ENCODE assay signal across 28 mouse cellular contexts in the genomic region with DNA sequence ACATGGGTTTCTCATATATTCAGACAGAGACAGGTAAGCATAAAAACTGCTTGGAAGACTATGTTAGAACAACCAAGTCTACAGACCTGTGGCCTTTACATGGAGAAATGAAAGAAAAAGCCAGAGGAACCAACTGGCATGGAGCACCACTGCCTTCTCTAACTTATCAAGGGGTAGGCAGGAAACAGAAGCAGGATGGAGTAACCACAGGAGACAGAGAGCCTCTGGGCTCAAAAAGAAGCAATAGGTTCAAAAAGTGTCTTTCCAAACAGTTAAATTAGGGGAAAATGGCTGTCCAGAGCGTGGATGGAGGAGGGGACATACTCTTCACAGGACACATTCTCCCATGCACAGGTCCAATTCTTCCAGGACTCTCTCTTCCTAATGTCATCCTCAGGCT. TPM values are rescaled to one million over a fixed set of nuclear protein-coding genes. Genes with fewer than 3 reads are reported as not detected.
DNase-seq lines count a peak whose midpoint lies in the region; ATAC-seq and TF ChIP-seq lines count a peak whose summit lies in the region.
"Had no signal": no experiment of that assay in that cellular context is flagged by ENCODE, and none has a peak within 500 bp of the region (broad histone marks: within the 10 kb centered on the region; RNA-seq: fewer than 3 reads in every experiment).

No protein-coding gene starts in this region.

- H3ac ChIP-seq in myocyte (ENCODE audit: control insufficient read depth, insufficient read length): no peak overlapping the region

- H3K36me3 ChIP-seq in MEL (ENCODE audit: control insufficient read depth in 1 of 2, insufficient read depth in 2 of 2, low read length in 2 of 2): peaks cover 0 to 48% of the 10 kb centered on the region in 2 experiments; a peak in 2 of 4 replicates
- no peaks in the 10 kb centered on the region for H3K36me3 ChIP-seq in liver, postnatal 0 days (replicated peaks; ENCODE audit: insufficient read depth, low read length)
- H3K36me3 ChIP-seq in myocyte (ENCODE audit: control insufficient read depth, insufficient read depth): no peaks in the 10 kb centered on the region
- H3K36me3 ChIP-seq: embryonic facial prominence, embryonic 13.5 days; forebrain, embryonic 10.5 days; heart, embryonic 13.5 days; hindbrain, embryonic 13.5 days; kidney, embryonic 15.5 days; midbrain, embryonic 12.5 days; neural tube, embryonic 13.5 days had no signal

- peak overlapping the region; percentile 28; the same call in 1 of the 2 replicates for H3K9ac ChIP-seq in MEL (ENCODE audit: control insufficient read depth, low read depth, low read length, poor library complexity, severe bottlenecking)
- no peak overlapping the region for H3K9ac ChIP-seq in liver, postnatal 0 days (replicated peaks)
- H3K9ac ChIP-seq: embryonic facial prominence, embryonic 13.5 days; heart, embryonic 13.5 days; hindbrain, embryonic 13.5 days; kidney, embryonic 15.5 days; midbrain, embryonic 12.5 days; neural tube, embryonic 13.5 days had no signal

- no peak for TF ChIP-seq CTCF in MEL (IDR thresholded peaks at IDR 0.05 in 2 of 3, conservative IDR thresholded peaks at IDR 0.05 in 1 of 3; ENCODE audit: control insufficient read depth in 1 of 3, insufficient read depth in 1 of 3, low read depth in 2 of 3, low read length in 3 of 3, poor library complexity in 1 of 3, severe bottlenecking in 1 of 3)
- TF ChIP-seq CTCF in liver, postnatal 0 days (IDR thresholded peaks at IDR 0.05; ENCODE audit: low read depth): no peak

- TF ChIP-seq EP300 in MEL (IDR thresholded peaks at IDR 0.05; ENCODE audit: low read depth in 1 of 2, low read length in 2 of 2): peak; percentile 82 to 89
- no peak for TF ChIP-seq EP300 in liver, postnatal 0 days (IDR thresholded peaks at IDR 0.05; ENCODE audit: low read depth)

- peaks cover 37 to 41% of the 10 kb centered on the region in 2 experiments for H3K4me1 ChIP-seq in MEL (ENCODE audit: control insufficient read depth in 1 of 2, insufficient read depth in 2 of 2, low read length in 2 of 2)
- peaks cover 20% of the 10 kb centered on the region for H3K4me1 ChIP-seq in liver, postnatal 0 days (ENCODE audit: insufficient read depth)
- H3K4me1 ChIP-seq: forebrain, embryonic 10.5 days; midbrain, embryonic 12.5 days had no signal

- H3K27me3 ChIP-seq in MEL (ENCODE audit: control insufficient read depth in 1 of 2, insufficient read depth in 2 of 2, low read length in 2 of 2): no peaks in the 10 kb centered on the region
- H3K27me3 ChIP-seq in liver, postnatal 0 days (ENCODE audit: insufficient read depth, low read length): no peaks in the 10 kb centered on the region
- H3K27me3 ChIP-seq in myocyte (ENCODE audit: control insufficient read depth, insufficient read depth, insufficient read length): no peaks in the 10 kb centered on the region
- H3K27me3 ChIP-seq: CH12.LX; embryonic facial prominence, embryonic 13.5 days; heart, embryonic 13.5 days; hindbrain, embryonic 13.5 days; kidney, embryonic 15.5 days; midbrain, embryonic 12.5 days; neural tube, embryonic 13.5 days; Patski had no signal

- no peaks in the 10 kb centered on the region for H3K9me3 ChIP-seq in MEL (replicated peaks; ENCODE audit: insufficient read depth, low read length)
- H3K9me3 ChIP-seq in liver, postnatal 0 days (ENCODE audit: low read length): no peaks in the 10 kb centered on the region
- H3K9me3 ChIP-seq: embryonic facial prominence, embryonic 13.5 days; forebrain, embryonic 10.5 days; heart, embryonic 13.5 days; hindbrain, embryonic 13.5 days; kidney, embryonic 15.5 days; neural tube, embryonic 13.5 days had no signal

- peak; percentile 90 for ATAC-seq in common myeloid progenitor, adult 5-6 weeks (replicated peaks; ENCODE audit: low read depth, poor library complexity, severe bottlenecking)
- peak; percentile 25; the same call in 1 of the 2 replicates for ATAC-seq in liver, postnatal 0 days
- ATAC-seq in frontal cortex, adult (ENCODE audit: low TSS enrichment): no peak
- ATAC-seq: forebrain, embryonic 16.5 days; lung, postnatal 0 days; Patski had no signal

- H3K79me2 ChIP-seq in MEL (ENCODE audit: control insufficient read depth, insufficient read depth, low read length, poor library complexity) (peaks cover 2% of the 10 kb centered on the region; the same call in 1 of the 2 replicates), myocyte (ENCODE audit: control insufficient read depth, insufficient read depth) (peaks cover 99% of the 10 kb centered on the region)

- H3K4me3 ChIP-seq in MEL (ENCODE audit: control insufficient read depth in 1 of 2, insufficient read depth in 1 of 2, low read depth in 2 of 2, low read length in 2 of 2): peak overlapping the region in 1 of 2 experiments; percentile 67; a peak in 2 of 4 replicates
- no peak overlapping the region for H3K4me3 ChIP-seq in liver, postnatal 0 days (ENCODE audit: low read depth, low read length)
- no peak overlapping the region for H3K4me3 ChIP-seq in myocyte
- H3K4me3 ChIP-seq: embryonic facial prominence, embryonic 13.5 days; forebrain, embryonic 10.5 days; heart, embryonic 13.5 days; hindbrain, embryonic 13.5 days; kidney, embryonic 15.5 days; layer of hippocampus, adult 2 months; midbrain, embryonic 12.5 days; neural tube, embryonic 13.5 days had no signal

- DNase-seq in MEL (ENCODE audit: low read depth, low spot score): peak; percentile 82
- DNase-seq in liver, postnatal 0 days: no peak
- DNase-seq in kidney, adult 18-20 months: no peak
- DNase-seq: adrenal gland, postnatal 10 days; cerebellum, adult 9-10 months; cerebellum, postnatal 36 days; embryo, embryonic 11 days; heart, postnatal 14 days; kidney, adult 11 months; kidney, postnatal 25 days; layer of hippocampus, postnatal 36 days; left cerebral cortex, postnatal 4 days; lung, postnatal 4 days had no signal

- H3K4me2 ChIP-seq in liver, postnatal 0 days (ENCODE audit: low read depth, low read length): no peak overlapping the region
- peak overlapping the region; percentile 39 for H3K4me2 ChIP-seq in myocyte (ENCODE audit: low read depth)
- H3K4me2 ChIP-seq: embryonic facial prominence, embryonic 13.5 days; heart, embryonic 13.5 days; hindbrain, embryonic 13.5 days; kidney, embryonic 15.5 days; midbrain, embryonic 12.5 days; neural tube, embryonic 13.5 days had no signal

- no peak for TF ChIP-seq RAD21 in MEL (IDR thresholded peaks at IDR 0.05; ENCODE audit: low read depth, low read length)

- TF ChIP-seq POLR2A in MEL (IDR thresholded peaks at IDR 0.05; ENCODE audit: control insufficient read depth in 1 of 2, insufficient read depth in 1 of 2, low read depth in 1 of 2, low read length in 2 of 2, poor library complexity in 1 of 2): no peak
- no peak for TF ChIP-seq POLR2A in myocyte (IDR thresholded peaks at IDR 0.05; ENCODE audit: insufficient read length, low read depth)

- H3K27ac ChIP-seq in MEL (ENCODE audit: control insufficient read depth, low read depth, low read length): peak overlapping the region; percentile 70
- H3K27ac ChIP-seq in liver, postnatal 0 days (ENCODE audit: low read depth): no peak overlapping the region
- H3K27ac ChIP-seq: embryonic facial prominence, embryonic 13.5 days; forebrain, embryonic 10.5 days; heart, embryonic 13.5 days; hindbrain, embryonic 13.5 days; kidney, embryonic 15.5 days; layer of hippocampus, adult 2 months; midbrain, embryonic 12.5 days; neural tube, embryonic 13.5 days had no signal

- 37% methylated on average over 1 of the region's 1 CpGs for WGBS in liver, postnatal 0 days (ENCODE audit: insufficient replicate concordance)

TF ChIP-seq in MEL, 35 proteins besides CTCF, POLR2A, EP300 and RAD21 (continues in another document):
- no peak for TF ChIP-seq USF2 (IDR thresholded peaks at IDR 0.05; ENCODE audit: borderline replicate concordance in 1 of 2, insufficient read depth in 1 of 2, low read depth in 1 of 2, low read length in 2 of 2)
- TF ChIP-seq NELFE (IDR thresholded peaks at IDR 0.05; ENCODE audit: low read depth, low read length): no peak
- TF ChIP-seq UBTF (IDR thresholded peaks at IDR 0.05; ENCODE audit: borderline replicate concordance, insufficient read depth, low read depth, low read length): 0 out of 2 replicates have a peak, but pooled peaks have one; percentile 53
- peak; percentile 43; the same call in 1 of the 2 replicates for TF ChIP-seq HCFC1 (IDR thresholded peaks at IDR 0.05; ENCODE audit: low read depth, low read length)
- TF ChIP-seq MYB (IDR thresholded peaks at IDR 0.05; ENCODE audit: low read depth, low read length): peak; percentile 41; the same call in 1 of the 2 replicates
- no peak for TF ChIP-seq ZMIZ1 (IDR thresholded peaks at IDR 0.05; ENCODE audit: low read depth, low read length)
- TF ChIP-seq ETS1 (IDR thresholded peaks at IDR 0.05; ENCODE audit: low read depth, low read length): peak; percentile 70
- no peak for TF ChIP-seq MYC (IDR thresholded peaks at IDR 0.05; ENCODE audit: low read depth, low read length)
- TF ChIP-seq MAZ (IDR thresholded peaks at IDR 0.05; ENCODE audit: low read depth, low read length): 0 out of 2 replicates have a peak, but pooled peaks have one; percentile 28
- TF ChIP-seq TCF12 (IDR thresholded peaks at IDR 0.05; ENCODE audit: low read depth, low read length): peak; percentile 84

TF ChIP-seq in myocyte, 11 proteins besides CTCF, POLR2A, EP300 and RAD21:
- TF ChIP-seq TCF3 (IDR thresholded peaks at IDR 0.05; ENCODE audit: insufficient read length, low read depth) (no peak), SRF (IDR thresholded peaks at IDR 0.05; ENCODE audit: control insufficient read depth, insufficient read length, low read depth) (no peak), MYOG (IDR thresholded peaks at IDR 0.05; ENCODE audit: control insufficient read depth in 1 of 3, insufficient read depth in 1 of 3, insufficient read length in 2 of 3, low read depth in 2 of 3) (no peak), CEBPB (IDR thresholded peaks at IDR 0.05; ENCODE audit: insufficient read depth, poor library complexity, severe bottlenecking) (no peak), REST (IDR thresholded peaks at IDR 0.05; ENCODE audit: insufficient read depth, insufficient read length) (no peak), TCF12 (IDR thresholded peaks at IDR 0.05; ENCODE audit: insufficient read depth, poor library complexity, severe bottlenecking) (no peak), MAX (IDR thresholded peaks at IDR 0.05; ENCODE audit: low read depth) (no peak), USF1 (IDR thresholded peaks at IDR 0.05; ENCODE audit: low read depth) (no peak), E2F4 (IDR thresholded peaks at IDR 0.05; ENCODE audit: insufficient read depth) (no peak), POLR2AphosphoS2 (IDR thresholded peaks at IDR 0.05; ENCODE audit: insufficient read length, low read depth) (no peak), MYOD1 (IDR thresholded peaks at IDR 0.05; ENCODE audit: control insufficient read depth in 1 of 3, insufficient read length in 2 of 3, low read depth in 2 of 3) (no peak)

RNA-seq across cellular contexts. Expression of gene Ern1, which starts 16.0 kb away (rescaled TPM):
- total RNA-seq in MEL (2012; rRNA removed): 4.3 and 4.8 TPM in 2 replicates
- 1 to 10 TPM in 1 of 2 experiments, not detected in 1; 5.7 TPM for polyA plus RNA-seq in MEL (2012; ENCODE audit: insufficient read depth in 1 of 2, insufficient read length in 2 of 2, low read depth in 1 of 2, low replicate concordance in 2 of 2, missing spikeins in 1 of 2)
- 21.1 and 32.6 TPM in 2 replicates for total RNA-seq in common myeloid progenitor, adult 5-6 weeks (2017)
- polyA plus RNA-seq in liver, postnatal 0 days (2015; fragmentation: Nextera tagmentation; extraction: Ambion mirVana): 1.9 and 2.9 TPM in 2 replicates
- 20.4 TPM for polyA plus RNA-seq in myocyte (2012; fragmentation: generic; extraction: Trizol)
